Mouse (Mus musculus) hindbrain, postnatal 0 days (tissue): ENCODE measurements at regions not wholly inside any gene's neighbourhood (a gene's known extent, or its start where the extent isn't known, plus 50 kb on each side); places are given as distances from the start of the nearest gene placed in this dataset.

Experiments
- ATAC-seq: fragments of 200-750 bp; cut with Nextera tagmentation; 2 replicates; pipeline ENCODE4 v1.8.0; 2017; ENCODE audit warnings: mild to moderate bottlenecking, moderate TSS enrichment, moderate library complexity
- DNase-seq: peaks from one replicate; pipeline ENCODE4 v3.0.0-alpha.2; 2015; ENCODE audit warnings: low spot score
- H3K27ac ChIP-seq: fragments of 300-500 bp; sonication (generic); 2 replicates; pipeline ENCODE4 v1.5.1; 2014; ENCODE audit warnings: mild to moderate bottlenecking
- H3K27me3 ChIP-seq: fragments of 300-500 bp; sonication (generic); 2 replicates; pipeline ENCODE4 v1.6.1; 2014; ENCODE audit warnings: low read length, mixed read lengths; ENCODE audit not compliant: insufficient read depth
- H3K36me3 ChIP-seq: fragments of 300-500 bp; sonication (generic); 2 replicates; pipeline ENCODE4 v1.6.1; 2014; ENCODE audit warnings: low read length, mixed read lengths; ENCODE audit not compliant: insufficient read depth
- H3K4me1 ChIP-seq: fragments of 300-500 bp; sonication (generic); 2 replicates; pipeline ENCODE4 v1.6.1; 2014; ENCODE audit warnings: antibody characterized with exemption, low read length, mixed read lengths; ENCODE audit not compliant: insufficient read depth
- H3K4me2 ChIP-seq: fragments of 300-500 bp; sonication (generic); 2 replicates; pipeline ENCODE4 v1.6.1; 2014; ENCODE audit warnings: low read depth, mild to moderate bottlenecking, low read length, moderate library complexity, mixed read lengths
- H3K4me3 ChIP-seq: fragments of 300-500 bp; sonication (generic); 2 replicates; pipeline ENCODE4 v1.5.1; 2014; ENCODE audit warnings: low read length
- H3K9ac ChIP-seq: fragments of 300-500 bp; sonication (generic); replicated peaks from 2 replicates; pipeline ENCODE4 v1.6.1; 2014; ENCODE audit warnings: mild to moderate bottlenecking, low read length, moderate library complexity, mixed read lengths
- H3K9me3 ChIP-seq: fragments of 300-500 bp; sonication (generic); 2 replicates; pipeline ENCODE4 v1.6.1; 2016; ENCODE audit warnings: low read length, mixed read lengths
- CTCF ChIP-seq: IDR thresholded peaks from 2 replicates; pipeline ENCODE4 v1.5.1; 2016; ENCODE audit warnings: antibody characterized with exemption, control low read depth, low read depth
- WGBS: fragments of 180-500 bp; shearing (Covaris S2); extraction: QIAGEN DNeasy Blood & Tissue Kit; methylation state at CpG from one replicate; pipeline ENCODE4 v1.1.7; 2014; 5-methylcytosine and 5-hydroxymethylcytosine counted together

DNA sequence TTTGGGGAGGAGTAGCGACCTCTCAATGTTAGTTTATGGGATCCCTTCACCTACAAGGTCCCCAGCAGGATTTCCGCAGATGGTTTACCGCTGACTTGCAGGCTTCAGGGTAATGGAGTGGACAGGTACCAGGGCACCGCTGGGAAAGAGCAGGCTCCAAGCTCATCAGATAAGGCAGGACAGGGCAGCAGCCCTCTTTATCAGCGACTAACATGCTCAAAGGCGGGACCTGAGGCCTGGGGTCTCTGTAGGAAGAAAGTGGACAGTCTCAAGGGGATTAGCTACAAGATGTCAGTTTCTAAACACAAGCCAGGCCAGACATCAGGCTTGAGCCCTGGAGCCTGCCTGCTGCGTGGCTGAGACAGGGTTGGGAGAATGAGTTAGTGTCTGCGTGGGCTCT is 74.9 kb upstream of the Stx18 start:
- Histone ChIP-seq H3K27me3 (peaks cover 14% of the 10 kb centered on the region), H3K4me1 (no peaks in the 10 kb centered on the region), H3K4me2 (no peak overlapping the region), H3K4me3 (no peak overlapping the region), H3K27ac (no peak overlapping the region), H3K36me3 (no peaks in the 10 kb centered on the region), H3K9ac (no peak overlapping the region), H3K9me3 (no peaks in the 10 kb centered on the region)
- no peak for DNase-seq
- 76% methylated on average over 8 of the region's 8 CpGs for WGBS
- TF ChIP-seq CTCF, result no peak
- no peak for ATAC-seq

DNA sequence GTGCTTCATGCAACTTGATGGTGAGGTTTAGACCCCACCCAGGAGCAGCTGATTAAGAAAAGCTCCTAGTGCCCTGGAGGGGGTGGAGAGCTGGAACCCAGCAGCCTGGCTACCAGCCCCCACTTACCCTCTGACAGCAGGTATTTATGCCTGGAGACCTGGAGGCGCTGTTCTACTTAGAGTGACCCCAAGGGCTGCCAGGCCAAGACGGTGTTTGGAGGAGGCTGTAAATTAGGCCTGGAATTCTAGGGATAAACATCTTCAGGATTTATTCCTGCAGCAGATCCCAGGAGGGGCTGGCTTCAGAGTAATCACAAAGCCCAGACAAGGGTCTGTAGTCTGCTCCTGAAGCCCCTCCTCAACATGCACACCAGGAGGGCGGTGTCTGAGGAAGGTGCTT is 76.0 kb upstream of the Stx18 start:
- no peak overlapping the region for H3K4me3 ChIP-seq
- no peaks in the 10 kb centered on the region for H3K36me3 ChIP-seq
- ATAC-seq, result no peak
- no peaks in the 10 kb centered on the region for H3K9me3 ChIP-seq
- H3K9ac ChIP-seq, result no peak overlapping the region
- no peak overlapping the region for H3K27ac ChIP-seq
- H3K4me2 ChIP-seq, result no peak overlapping the region
- H3K27me3 ChIP-seq, result peaks cover 7% of the 10 kb centered on the region; the same call in 1 of the 2 replicates
- TF ChIP-seq CTCF, result no peak
- 62% methylated on average over 3 of the region's 3 CpGs for WGBS
- H3K4me1 ChIP-seq, result no peaks in the 10 kb centered on the region
- no peak for DNase-seq

DNA sequence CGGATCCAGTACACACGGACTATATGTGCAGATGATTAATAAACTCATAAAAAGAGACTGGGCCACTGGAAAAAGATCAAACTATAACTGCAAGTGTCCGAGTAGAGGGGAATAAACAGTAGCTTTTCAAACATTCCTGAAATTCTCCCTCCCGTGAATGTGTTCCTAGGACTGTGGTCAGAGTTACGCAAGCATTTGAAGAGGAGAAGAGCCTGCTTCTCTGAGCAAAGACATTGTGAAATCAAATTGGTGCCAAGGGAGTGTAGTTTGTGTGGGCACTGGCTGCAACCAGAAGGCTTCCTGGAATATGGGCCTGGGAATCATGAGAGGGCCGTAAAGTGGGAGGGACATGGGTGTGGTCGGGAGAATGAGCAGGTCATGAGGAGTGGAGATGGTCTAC is 78.3 kb upstream of the Stx18 start:
- H3K27ac ChIP-seq, result no peak overlapping the region
- H3K4me1 ChIP-seq, result no peaks in the 10 kb centered on the region
- WGBS, result 86% methylated on average over 7 of the region's 7 CpGs
- H3K4me3 ChIP-seq, result no peak overlapping the region
- H3K9ac ChIP-seq, result no peak overlapping the region
- H3K4me2 ChIP-seq, result no peak overlapping the region
- no peak for TF ChIP-seq CTCF
- ATAC-seq, result no peak
- H3K9me3 ChIP-seq, result no peaks in the 10 kb centered on the region
- no peak for DNase-seq
- H3K36me3 ChIP-seq, result no peaks in the 10 kb centered on the region
- no peaks in the 10 kb centered on the region for H3K27me3 ChIP-seq

DNA sequence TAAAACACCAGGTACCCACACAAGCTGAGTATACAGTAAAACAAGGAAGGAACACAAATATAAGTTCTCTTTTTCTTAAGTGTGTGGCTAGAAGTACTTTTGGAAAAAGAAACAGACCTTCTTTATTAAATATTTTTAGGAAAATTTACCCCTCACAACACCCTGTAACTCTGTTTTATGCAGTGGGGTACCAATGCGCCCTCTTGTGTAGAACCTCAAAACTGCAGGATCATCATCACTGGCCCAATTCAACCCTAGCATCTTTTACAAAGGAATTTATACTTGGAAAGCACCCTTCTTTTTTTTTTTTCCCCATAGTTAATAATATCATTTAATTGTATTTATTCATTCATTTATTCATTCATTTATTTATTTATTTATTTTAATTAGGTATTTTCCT is 86.4 kb upstream of the Stx18 start:
- peak; percentile 17 for DNase-seq
- WGBS, result 0% methylated on average over 1 of the region's 1 CpGs
- no peaks in the 10 kb centered on the region for H3K4me1 ChIP-seq
- H3K9me3 ChIP-seq, result no peaks in the 10 kb centered on the region
- H3K27ac ChIP-seq, result no peak overlapping the region
- no peaks in the 10 kb centered on the region for H3K27me3 ChIP-seq
- no peak overlapping the region for H3K4me2 ChIP-seq
- no peaks in the 10 kb centered on the region for H3K36me3 ChIP-seq
- TF ChIP-seq CTCF, result peak; percentile 69
- H3K9ac ChIP-seq, result no peak overlapping the region
- no peak overlapping the region for H3K4me3 ChIP-seq
- ATAC-seq, result no peak

DNA sequence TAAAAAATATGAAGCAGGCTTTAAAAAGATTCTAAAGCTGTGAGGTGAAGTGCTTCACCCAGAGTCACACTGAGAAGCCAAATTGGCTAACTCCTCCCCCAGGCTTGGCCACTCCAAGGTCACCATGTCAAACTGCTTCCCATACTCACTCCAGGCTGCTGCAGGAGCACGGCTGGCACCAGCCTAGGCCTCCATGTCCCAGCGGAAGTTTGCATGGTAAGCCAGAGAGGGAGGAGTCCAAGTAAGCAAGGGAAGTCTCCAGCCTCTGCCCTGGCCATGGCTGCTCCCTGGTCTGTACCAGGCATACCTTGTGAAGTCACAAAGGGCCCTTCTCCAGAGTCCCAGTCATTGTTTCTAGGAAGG is 105.8 kb upstream of the Stx18 start:
- ATAC-seq (no peak), DNase-seq (no peak)
- Histone ChIP-seq H3K4me3 (no peak overlapping the region), H3K9ac (no peak overlapping the region), H3K27ac (no peak overlapping the region), H3K4me2 (no peak overlapping the region), H3K9me3 (no peaks in the 10 kb centered on the region), H3K27me3 (no peaks in the 10 kb centered on the region), H3K36me3 (no peaks in the 10 kb centered on the region), H3K4me1 (no peaks in the 10 kb centered on the region)
- WGBS, result 55% methylated on average over 2 of the region's 2 CpGs
- TF ChIP-seq CTCF, result no peak

DNA sequence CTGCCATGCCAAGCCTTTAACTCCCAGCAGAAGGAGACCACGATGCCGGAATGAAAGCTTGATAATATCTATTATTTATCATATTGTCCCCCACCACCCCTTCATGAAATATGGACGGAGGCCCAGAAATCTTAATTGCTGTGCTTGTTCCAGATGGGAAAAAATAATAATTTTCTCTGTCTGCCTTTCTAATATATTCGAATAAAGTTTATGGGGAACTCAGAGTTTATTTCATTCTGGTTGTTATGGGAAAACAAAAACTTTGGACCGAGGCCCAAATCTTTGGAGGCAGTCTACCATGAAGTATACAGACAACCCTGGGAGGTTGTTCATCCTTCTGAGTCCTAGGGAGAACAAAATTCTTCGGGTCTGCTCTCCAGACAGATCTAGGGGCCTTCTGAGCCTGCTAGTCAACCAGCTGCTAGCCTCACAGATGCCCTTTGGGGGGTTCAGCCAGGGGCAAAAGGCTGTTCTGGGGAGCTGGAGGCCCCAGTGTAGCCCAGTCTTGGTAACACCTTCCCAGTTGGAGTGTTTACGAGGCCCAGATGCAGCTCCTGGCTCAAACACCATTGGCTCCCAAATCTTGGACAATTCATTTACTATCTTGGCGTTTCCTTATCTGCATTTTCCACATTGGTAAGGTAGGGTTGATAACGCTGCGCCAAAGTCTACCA is 106.3 kb upstream of the Stx18 start:
- H3K9me3 ChIP-seq, result no peaks in the 10 kb centered on the region
- H3K4me2 ChIP-seq, result no peak overlapping the region
- WGBS, result 60% methylated on average over 10 of the region's 10 CpGs
- no peaks in the 10 kb centered on the region for H3K36me3 ChIP-seq
- no peak overlapping the region for H3K9ac ChIP-seq
- H3K4me3 ChIP-seq, result no peak overlapping the region
- TF ChIP-seq CTCF, result no peak
- H3K27me3 ChIP-seq, result no peaks in the 10 kb centered on the region
- DNase-seq, result peak; percentile 19
- no peak overlapping the region for H3K27ac ChIP-seq
- H3K4me1 ChIP-seq, result no peaks in the 10 kb centered on the region
- ATAC-seq, result no peak

DNA sequence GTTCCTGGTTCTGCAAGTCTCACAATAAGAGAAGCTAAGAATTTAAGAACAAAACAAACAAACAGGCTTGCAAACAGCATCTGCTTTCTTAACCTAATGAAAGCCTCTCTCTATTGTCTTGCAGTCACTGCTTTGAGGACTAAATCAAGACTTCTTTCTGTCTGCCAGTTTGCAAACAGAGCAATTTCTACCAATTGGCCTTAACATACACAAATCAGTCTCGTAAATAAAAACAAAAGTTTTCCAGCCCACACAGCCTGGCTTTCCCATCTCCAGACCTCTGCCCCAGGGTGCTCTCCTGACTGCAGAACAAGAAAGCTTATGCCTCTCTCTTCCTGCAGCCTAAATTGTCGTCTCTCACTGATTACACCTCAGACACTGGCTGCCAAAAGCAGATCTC is 96.1 kb upstream of the Msx1 start:
- 12% methylated on average over 2 of the region's 2 CpGs for WGBS
- H3K9ac ChIP-seq, result no peak overlapping the region
- 0 out of 2 replicates have a peak, but pooled peaks cover 4% of the 10 kb centered on the region for H3K9me3 ChIP-seq
- DNase-seq (no peak), ATAC-seq (no peak)
- no peak overlapping the region for H3K4me3 ChIP-seq
- no peak overlapping the region for H3K4me2 ChIP-seq
- H3K4me1 ChIP-seq, result no peaks in the 10 kb centered on the region
- 0 out of 2 replicates have a peak, but pooled peaks cover 6% of the 10 kb centered on the region for H3K27me3 ChIP-seq
- H3K27ac ChIP-seq, result no peak overlapping the region
- no peak for TF ChIP-seq CTCF
- H3K36me3 ChIP-seq, result no peaks in the 10 kb centered on the region
